Mouse (Mus musculus): Measurements from ENCODE around the gene Pdia2. TPM values are rescaled to one million over a fixed set of nuclear protein-coding genes. Genes with fewer than 3 reads are reported as not detected.
A peak's percentile ranks its signal among the peaks of the same experiment; 100 is the strongest.
"Not testable (repeated sequence)": the region's sequence is repeated elsewhere in the genome, so short reads cannot be mapped to it uniquely, and the experiment has no call there.

The Pdia2 gene
- total RNA-seq, 2 experiments from 2014 or later = 0.55 to 0.60 TPM

DNA sequence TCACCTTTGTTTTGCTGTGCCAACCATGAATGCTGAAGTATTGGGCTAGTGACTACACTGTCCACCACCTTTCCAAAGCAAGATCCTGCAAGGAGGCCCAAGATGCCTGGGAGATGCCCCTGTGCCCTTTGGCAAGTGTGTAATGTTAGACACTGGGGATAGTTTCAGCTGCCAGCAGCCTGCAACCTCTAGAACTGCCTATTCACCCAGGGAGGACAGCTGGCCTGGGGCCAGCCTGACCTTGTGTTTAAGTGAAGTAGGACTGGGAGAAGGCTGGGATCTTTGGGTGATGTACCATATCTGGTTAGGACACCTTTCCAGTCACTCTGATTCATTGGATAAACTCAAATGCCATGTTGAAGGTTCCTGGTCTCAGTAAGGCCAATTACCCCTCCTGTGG lies 3.1 kb upstream of the Pdia2 start:
- ATAC-seq (ENCODE audit: poor library complexity, severe bottlenecking) = no peak

DNA sequence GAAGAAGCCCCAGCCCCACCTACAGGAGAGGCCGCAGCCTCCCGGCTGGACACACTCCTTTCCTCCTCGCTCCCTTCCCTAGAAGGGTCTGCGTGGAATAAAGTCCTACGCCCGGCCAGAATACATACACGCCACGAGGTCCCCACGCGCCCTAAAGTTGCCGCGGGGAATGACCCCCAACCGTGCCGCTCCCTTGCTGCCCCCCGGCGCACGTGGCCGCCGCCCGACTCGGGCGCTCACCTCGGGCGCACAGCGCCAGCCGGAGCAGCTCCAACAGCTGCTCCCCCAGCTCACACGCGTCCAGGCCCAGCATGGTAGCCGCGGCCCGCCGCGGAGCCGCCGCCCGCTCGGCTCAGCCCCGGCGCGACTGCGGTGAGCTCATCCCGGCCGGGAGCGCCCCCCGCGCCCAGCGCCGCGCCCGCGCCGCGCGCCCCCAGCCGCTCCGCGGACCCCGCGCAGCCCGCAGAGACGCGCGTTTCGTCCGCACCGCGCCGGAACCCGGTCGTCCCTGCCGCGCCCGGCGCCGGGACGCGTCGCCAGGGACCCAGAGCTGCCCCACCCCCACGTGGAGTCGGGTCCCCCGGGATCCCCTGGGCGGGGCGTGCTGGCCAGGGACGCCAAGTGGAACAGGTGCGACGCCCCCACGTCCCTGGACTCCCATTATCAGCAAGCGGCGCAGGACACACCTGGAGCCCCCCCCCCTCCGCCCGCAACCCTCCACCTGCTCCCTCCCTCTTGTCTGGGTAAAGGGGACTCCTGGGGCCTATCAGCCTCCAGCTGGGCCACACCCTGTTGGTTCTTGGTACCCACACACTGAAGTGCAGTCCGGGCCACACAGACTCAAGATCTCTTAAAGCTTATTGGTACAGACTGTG lies 2.2 kb upstream of the Pdia2 start:
- no peak for ATAC-seq (ENCODE audit: poor library complexity, severe bottlenecking)

DNA sequence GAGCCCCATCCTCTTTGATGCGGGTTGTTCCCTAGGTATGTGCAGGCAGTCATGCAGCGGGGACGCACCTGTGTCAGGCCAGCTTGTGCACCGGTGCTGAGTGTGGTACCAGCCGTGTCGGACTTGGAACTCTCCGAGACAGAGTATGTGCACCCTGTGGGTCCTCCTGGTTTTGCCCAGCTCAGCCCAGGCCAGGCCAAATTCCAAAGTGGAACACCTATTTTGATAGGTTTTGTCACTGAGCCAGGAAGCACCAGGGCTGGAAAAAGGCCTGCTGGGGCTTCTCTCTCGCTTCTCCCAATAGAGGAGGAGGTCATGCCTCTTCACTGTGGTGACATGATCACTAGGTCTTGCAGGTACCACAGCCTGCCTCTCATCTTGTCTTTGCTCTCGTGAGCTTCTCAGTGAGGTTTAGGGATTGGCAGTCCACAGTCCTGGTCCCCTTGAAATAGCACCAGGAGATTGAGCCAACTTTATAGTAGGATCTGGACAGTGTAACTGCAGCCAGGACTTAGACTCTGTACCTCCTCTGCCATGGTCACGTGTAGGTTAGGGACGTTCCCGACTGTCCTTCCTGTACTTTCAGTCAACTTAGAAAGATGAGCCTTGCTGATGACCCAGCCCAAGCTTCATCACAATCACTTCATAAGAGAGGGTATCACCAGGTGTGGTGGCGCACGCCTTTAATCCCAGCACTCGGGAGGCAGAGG lies 6.3 kb downstream of the Pdia2 start:
- no peak for ATAC-seq (ENCODE audit: poor library complexity, severe bottlenecking)

DNA sequence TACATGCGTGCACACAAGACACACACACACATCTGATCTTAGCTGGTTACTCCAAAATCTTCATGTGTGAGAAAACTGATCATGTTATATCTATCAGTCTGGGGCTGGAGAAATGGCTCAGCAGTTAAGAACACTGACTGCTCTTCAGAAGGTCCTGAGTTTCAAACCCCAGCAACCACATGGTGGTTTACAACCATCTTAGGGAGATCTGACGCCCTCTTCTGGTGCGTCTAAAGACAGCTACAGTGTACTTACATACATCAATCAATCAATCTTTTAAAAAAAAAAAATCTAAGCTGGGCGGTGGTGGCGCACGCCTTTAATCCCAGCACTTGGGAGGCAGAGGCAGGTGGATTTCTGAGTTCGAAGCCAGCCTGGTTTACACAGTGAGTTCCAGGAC lies 7.4 kb downstream of the Pdia2 start:
- ATAC-seq (ENCODE audit: poor library complexity, severe bottlenecking) = not testable (repeated sequence)

DNA sequence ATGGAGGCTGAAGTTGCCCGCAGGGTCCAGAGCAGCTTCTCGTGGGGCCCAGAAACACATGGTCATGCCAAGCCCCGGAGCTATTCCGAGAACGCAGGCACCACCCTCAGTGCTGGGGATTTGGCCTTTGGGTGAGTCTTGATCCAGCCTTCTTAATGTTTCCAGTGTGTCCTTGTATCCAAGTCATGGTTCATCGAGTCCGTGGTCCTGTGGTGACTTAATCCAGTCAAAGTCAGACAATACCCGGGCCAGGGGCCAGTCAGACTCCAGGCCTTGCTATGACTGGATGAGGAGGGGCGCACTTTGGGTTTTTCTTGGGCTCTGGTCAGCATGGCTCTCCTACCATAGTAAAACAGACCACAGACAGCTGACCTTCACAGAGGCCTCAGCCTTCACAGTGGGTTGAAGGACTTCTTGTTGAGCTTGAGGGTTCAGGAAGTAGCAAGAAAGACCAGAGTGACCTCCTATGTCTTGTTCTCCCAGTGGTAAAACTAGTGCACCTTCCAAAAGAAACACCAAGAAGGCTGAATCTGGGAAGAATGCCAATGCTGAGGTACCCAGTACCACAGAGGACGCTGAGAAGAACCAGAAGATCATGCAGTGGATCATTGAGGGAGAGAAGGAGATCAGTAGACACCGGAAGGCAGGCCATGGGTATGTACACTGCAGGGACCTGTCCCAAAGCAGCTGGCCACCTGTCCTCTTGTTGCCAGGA lies 10.6 kb downstream of the Pdia2 start:
- ATAC-seq (ENCODE audit: poor library complexity, severe bottlenecking) = no peak

DNA sequence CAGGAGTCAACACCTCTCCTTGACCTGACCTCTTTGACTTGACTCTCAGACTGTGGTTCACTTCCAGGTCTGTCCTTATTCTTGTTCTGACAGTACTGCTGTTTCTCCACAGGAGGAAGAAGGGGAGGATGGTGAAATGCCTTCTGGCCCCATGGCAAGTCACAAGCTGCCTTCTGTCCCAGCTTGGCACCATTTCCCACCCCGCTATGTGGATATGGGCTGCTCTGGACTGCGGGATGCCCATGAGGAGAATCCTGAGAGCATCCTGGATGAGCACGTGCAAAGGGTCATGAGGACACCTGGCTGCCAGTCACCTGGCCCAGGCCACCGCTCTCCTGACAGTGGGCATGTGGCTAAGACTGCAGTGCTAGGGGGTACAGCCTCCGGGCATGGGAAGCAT lies 11.3 kb downstream of the Pdia2 start:
- ATAC-seq (ENCODE audit: poor library complexity, severe bottlenecking) = no peak

DNA sequence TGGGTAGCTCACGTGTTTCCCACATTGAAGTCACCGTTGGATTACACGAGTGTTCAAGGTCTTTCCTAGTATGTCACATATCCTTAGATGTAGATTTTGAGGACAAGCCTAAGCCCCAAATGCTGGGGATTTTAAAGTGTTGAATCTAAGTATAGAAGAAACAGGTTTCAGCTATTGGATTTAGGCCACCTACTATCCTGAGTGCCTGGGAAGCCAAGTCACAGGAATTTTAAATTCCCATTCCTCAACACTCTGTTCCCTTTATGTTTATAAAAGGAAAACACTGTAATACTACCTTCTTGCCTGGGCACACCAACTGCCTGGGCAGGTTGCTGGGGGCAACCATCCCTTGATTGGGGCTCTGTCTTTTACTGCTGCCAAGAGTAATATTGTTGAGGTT lies 17.7 kb downstream of the Pdia2 start:
- no peak for ATAC-seq (ENCODE audit: poor library complexity, severe bottlenecking)

DNA sequence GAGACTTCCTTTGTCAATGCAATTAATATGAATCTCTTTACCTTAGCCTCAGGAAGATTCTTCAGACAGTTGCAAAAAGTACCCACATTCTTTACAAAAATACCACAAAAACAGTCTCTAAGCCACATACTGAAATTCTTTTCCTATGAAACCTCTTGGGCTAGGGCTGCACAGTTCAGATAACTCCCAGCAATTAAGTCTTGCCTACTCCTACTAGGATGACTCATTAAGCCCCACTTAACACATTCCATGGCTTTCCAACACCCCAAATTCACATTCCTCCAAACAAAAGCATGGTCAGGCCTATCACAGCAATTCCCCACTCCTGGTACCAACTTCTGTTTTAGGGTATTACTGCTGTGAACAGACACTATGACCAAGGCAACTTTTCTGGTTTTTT lies 20.3 kb downstream of the Pdia2 start:
- no peak for ATAC-seq (ENCODE audit: poor library complexity, severe bottlenecking)

DNA sequence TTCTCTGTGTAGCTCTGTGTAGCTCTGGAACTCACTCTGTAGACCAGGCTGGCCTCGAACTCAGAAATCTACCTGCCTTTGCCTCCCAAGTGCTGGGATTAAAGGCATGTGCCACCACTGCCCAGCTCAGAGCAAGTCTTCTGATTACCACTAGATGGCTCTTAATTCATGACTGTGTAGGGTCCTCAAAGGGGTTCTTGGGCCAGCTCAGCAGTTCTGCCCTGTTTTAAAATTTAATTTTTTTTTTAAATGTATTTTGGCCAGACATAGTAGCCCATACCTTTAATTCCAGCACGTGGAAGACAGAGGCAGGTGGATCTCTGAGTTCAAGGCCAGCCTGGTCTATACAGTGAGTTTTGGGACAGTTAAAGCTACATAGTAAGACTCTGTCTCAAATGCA lies 23.6 kb downstream of the Pdia2 start:
- ATAC-seq (ENCODE audit: poor library complexity, severe bottlenecking) = not testable (repeated sequence)

DNA sequence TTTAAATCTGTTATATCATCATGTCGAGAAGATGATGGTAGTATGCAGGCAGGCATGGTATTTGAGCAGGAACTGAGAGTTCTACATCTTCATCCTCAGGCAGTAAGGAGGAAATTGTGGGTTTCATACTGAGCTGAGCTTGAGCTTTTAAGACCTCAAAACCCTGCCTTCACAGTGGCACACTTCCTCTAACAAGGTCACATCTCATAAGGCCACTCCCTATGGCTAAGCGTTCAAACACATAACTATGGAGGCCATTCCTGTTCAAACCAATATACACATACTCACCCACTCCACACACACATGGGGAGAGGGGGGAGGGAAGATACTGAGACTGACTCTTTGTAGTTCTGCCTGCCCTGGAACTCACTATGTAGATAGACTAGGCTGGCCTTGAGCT lies 30.8 kb downstream of the Pdia2 start:
- ATAC-seq (ENCODE audit: poor library complexity, severe bottlenecking) = peak; percentile 98

DNA sequence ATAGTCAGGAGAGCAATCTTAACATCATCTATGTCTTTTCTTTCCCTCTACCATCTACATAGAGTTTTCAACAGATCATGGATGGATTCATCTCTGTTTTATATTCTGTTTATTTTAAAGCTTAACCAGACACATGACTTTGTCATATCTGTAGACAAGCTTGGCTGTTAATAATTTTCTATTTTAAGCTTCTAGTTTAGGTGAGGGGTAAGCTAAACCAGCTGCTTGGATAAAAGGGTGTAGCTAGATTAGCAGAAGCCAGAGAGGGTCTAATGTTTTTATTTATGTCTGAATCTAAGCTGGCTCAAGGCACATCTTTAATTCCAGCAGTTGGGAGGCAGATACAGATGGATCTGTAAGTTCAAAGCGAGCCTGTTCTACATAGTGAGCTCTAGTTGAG lies 36.2 kb downstream of the Pdia2 start:
- no peak for ATAC-seq (ENCODE audit: poor library complexity, severe bottlenecking)

DNA sequence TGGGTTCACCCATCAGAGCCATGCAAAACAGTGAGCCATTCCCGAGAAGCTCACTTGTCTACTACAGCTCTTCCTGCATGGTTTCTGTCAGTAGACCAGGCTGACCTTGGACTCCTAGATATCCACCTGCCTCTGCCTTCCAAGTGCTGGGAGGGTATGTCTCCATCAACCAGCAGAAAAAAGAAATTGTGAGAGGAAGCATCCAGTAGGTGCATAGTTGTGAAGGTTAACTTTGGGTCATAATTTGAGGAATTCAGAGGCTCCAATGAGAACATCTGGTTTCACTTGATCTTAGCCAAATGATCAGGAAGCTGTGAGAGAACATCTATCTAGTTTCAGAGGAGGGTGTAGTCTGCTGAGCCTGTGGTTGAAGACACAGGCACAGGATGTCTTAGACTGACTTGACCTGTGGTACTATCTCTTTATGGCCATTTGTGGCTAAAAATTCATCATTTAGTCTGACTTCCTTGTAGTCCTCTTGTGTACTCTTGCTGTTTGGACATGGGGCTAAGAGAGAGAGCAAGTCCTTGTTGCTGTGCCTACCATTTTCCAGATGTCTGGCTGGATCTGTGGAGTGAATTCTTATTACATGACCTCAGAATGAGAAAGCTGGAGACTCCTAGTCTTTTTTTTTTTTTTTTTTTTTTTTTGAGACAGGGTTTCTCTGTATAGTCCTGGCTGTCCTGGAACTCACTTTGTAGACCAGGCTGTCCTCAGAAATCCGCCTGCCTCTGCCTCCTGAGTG lies 46.8 kb downstream of the Pdia2 start:
- ATAC-seq (ENCODE audit: poor library complexity, severe bottlenecking) = no peak

DNA sequence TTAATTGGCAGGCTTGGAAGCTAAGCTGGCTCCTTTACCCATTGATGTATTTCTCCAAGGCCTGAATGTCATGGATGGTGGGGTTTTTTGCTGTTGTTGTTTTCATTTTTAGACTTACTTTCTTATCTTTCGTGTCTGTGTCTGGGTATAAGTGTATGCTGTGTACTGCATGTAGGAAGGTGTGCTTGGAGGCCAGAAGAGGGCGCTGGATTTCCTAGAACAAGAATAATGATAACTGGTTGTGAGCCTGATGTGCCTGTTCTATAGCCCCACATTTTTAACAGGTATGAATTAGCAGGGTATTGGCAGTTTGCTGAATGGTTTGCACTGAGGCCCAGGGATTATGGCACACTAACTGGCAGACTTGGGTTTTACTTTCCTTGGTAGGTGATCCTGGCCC lies 49.8 kb downstream of the Pdia2 start:
- no peak for ATAC-seq (ENCODE audit: poor library complexity, severe bottlenecking)

Other genes starting within 250 kb of the Pdia2 start
- not detected in 2 replicates for gene A930017K11Rik, start 246.5 kb downstream of the Pdia2 start, total RNA-seq (2015)
- not detected in 2 replicates for gene A930017K11Rik, start 246.5 kb downstream of the Pdia2 start, total RNA-seq (2017)
- gene Capn15, start 213.3 kb downstream of the Pdia2 start, total RNA-seq (2015) = 9.1 and 10.4 TPM in 2 replicates
- 3.5 and 3.7 TPM in 2 replicates for gene Capn15, start 213.3 kb downstream of the Pdia2 start, total RNA-seq (2017)
- 0.71 and 1.3 TPM in 2 replicates for gene Rab11fip3, start 129.5 kb downstream of the Pdia2 start, total RNA-seq (2015)
- 0.70 and 2.5 TPM in 2 replicates for gene Rab11fip3, start 129.5 kb downstream of the Pdia2 start, total RNA-seq (2017)
- 4.8 and 5.0 TPM in 2 replicates for gene Decr2, start 108.8 kb downstream of the Pdia2 start, total RNA-seq (2015)
- gene Decr2, start 108.8 kb downstream of the Pdia2 start, total RNA-seq (2017) = 11.9 and 13.3 TPM in 2 replicates
- 2.3 and 3.5 TPM in 2 replicates for gene Nme4, start 103.5 kb downstream of the Pdia2 start, total RNA-seq (2015)
- 4.2 and 8.2 TPM in 2 replicates for gene Nme4, start 103.5 kb downstream of the Pdia2 start, total RNA-seq (2017)
- gene Tmem8, start 85.8 kb downstream of the Pdia2 start, total RNA-seq (2015) = 13.1 and 20.1 TPM in 2 replicates
- gene Tmem8, start 85.8 kb downstream of the Pdia2 start, total RNA-seq (2017) = 11.6 and 14.8 TPM in 2 replicates
- 74.1 and 78.0 TPM in 2 replicates for gene Mrpl28, start 75.6 kb downstream of the Pdia2 start, total RNA-seq (2015)
- gene Mrpl28, start 75.6 kb downstream of the Pdia2 start, total RNA-seq (2017) = 35.1 and 35.4 TPM in 2 replicates
- 24.2 and 31.9 TPM in 2 replicates for gene Axin1, start 60.4 kb downstream of the Pdia2 start, total RNA-seq (2015)
- gene Axin1, start 60.4 kb downstream of the Pdia2 start, total RNA-seq (2017) = 176 and 255 TPM in 2 replicates
- not detected in 2 replicates for gene Rgs11, start 3.9 kb upstream of the Pdia2 start, total RNA-seq (2015)
- gene Rgs11, start 3.9 kb upstream of the Pdia2 start, total RNA-seq (2017) = 0.55 TPM in 1 of 2 replicates, not detected in the other
- not detected in 2 replicates for gene Arhgdig, start 8.7 kb upstream of the Pdia2 start, total RNA-seq (2015)
- not detected in 2 replicates for gene Arhgdig, start 8.7 kb upstream of the Pdia2 start, total RNA-seq (2017)
- gene Fam234a, start 45.2 kb upstream of the Pdia2 start, total RNA-seq (2015) = 24.5 and 28.1 TPM in 2 replicates
- gene Fam234a, start 45.2 kb upstream of the Pdia2 start, total RNA-seq (2017) = 27.7 and 28.6 TPM in 2 replicates
- 29.9 and 36.5 TPM in 2 replicates for gene Luc7l, start 53.8 kb upstream of the Pdia2 start, total RNA-seq (2015)
- gene Luc7l, start 53.8 kb upstream of the Pdia2 start, total RNA-seq (2017) = 50.6 and 52.7 TPM in 2 replicates
- gene Neurl1b, start 215.7 kb upstream of the Pdia2 start, total RNA-seq (2015) = 6.8 and 8.5 TPM in 2 replicates
- 6.9 and 8.6 TPM in 2 replicates for gene Neurl1b, start 215.7 kb upstream of the Pdia2 start, total RNA-seq (2017)